Mouse (Mus musculus) c-Kit-positive CD71-positive TER-119-negative erythroid progenitor cells, embryonic 14.5 days (primary cell): Measurements from ENCODE around the gene Sart1.

Experiments
- DNase-seq: peaks from one replicate; pipeline ENCODE4 v3.0.0-alpha.2; 2013; ENCODE audit warnings: low read depth

Gene Sart1

DNA sequence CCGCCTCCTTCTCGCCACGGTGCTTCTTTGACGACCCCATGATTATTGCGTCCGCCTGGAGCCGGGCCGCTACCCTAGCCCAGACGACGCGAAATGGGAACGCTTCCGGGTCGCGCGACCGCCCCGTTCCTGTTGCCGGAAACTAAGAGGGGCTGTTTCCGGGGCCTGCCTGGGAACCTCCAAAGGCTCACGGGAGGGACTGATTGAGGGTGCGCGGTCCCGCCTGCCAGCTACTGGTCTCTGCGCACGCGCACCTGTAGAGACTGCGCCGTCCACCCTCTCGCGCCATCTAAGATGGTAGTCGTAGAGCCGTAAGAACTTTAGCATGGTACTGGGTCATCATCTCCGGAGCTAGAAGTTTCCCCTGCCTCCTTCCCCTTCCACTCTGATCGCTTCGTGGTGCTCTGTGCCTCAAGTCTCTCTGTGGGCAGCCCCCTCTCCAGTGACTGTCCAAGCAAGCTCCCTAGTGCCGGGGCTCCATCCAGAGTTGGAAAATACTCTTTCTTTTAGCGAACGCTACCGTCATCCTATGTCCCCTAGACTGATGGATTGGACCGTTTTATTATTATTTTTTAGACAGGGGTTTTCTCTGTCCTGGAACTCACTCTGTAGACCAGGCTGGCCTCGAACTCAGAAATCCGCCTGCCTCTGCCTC is at the start of gene Sart1:
Sart1 (minus strand) TSS at position 116 of the 655 bp plus-strand sequence.
- DNase-seq: peak; percentile 90

- no peak for DNase-seq
Observed at GRCm38 (mm10) chr19:5433951-5434350, 45.4 kb upstream of the Sart1 start.

- peak; percentile 48 for DNase-seq
Observed at GRCm38 (mm10) chr19:5432992-5433852, 44.7 kb upstream of the Sart1 start.

GRCm38 (mm10) chr19:5431911-5432464 is 43.5 kb upstream of the Sart1 start:
- DNase-seq: no peak

GRCm38 (mm10) chr19:5430408-5430807 is 41.9 kb upstream of the Sart1 start:
- no peak for DNase-seq

- DNase-seq: no peak
Observed at GRCm38 (mm10) chr19:5429806-5430205, 41.3 kb upstream of the Sart1 start.

- DNase-seq: no peak
Observed at GRCm38 (mm10) chr19:5429219-5429618, 40.7 kb upstream of the Sart1 start.

GRCm38 (mm10) chr19:5428083-5428482 is 39.6 kb upstream of the Sart1 start:
- no peak for DNase-seq

DNA sequence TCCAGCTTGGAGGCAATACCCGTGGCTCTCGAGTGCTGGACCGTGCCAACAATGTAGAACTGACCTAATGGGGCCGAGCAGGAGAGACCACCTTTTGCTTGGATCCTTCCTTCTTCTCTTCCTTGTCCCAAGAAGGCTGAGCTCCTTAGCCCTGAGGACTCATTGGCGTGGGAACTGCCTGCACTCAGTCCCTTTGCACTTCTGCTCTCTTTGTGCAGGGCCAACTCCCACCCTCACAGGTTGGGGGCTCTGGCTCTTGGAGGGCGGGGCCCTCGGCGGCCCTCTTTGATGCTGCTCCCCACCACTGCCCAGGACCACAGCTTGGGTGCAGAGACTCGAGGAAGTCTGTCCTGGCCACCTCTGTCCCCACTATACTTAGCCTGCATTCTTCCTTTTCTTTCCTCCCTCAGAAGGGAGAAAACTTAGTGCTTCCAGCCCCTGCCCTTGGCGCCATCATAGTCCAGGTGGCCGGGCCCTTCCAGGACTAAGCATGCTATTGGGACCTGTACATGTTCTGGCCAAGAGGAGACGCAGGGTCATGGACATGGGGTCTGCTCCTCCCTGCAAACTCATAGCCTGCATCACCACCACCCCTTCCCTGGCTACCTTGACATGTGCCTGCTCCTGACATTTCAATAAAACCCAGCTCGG is 38.3 kb upstream of the Sart1 start:
- DNase-seq: no peak

- no peak for DNase-seq
Observed at GRCm38 (mm10) chr19:5425906-5426565, 37.5 kb upstream of the Sart1 start.

DNA sequence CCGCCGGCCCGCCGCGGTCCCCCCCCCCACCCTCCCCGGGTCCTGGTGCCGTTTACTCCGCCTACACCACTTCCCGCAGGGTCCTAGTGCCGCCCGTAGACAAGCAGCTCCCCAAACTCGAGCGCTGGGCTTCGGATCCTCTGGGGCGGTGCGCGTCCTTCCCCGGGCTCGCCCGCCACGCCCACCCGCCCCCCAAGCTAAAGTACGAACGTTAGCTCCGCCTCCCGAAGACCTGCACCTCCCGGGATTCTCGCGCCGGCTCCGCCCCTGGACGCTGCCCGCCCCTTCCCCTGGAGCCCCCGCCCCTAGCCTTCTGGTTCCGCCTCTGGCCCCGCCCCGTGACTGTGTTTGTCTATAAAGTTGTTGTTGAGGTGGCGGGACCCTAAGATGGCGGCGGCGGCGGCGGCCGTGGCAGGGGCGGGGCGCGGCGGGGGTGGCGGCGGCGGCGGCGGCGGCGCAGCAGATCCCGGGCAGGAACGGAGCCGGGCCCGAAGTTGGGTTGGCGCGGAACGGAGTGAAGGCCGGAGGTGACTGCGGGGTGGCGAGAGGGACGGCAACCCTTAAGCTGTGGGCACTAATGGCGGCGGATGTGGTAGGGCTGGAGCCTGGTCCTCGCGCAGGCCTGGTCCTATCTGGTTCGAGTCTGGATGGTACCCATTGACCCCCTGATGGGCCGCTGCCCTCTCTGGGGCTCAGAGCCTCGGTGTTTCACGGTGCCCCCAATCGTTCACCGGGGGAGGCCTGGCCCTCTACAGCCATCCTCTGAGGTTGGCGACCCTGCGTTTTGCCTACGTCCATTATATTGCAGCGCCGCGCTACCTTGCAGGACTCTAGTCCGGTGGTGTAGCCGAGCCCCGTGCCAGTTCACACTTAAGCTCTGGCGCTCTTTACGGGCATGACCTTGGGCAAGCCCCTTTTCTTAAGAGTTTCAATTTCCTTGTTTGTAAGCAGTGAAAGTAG is 36.6 kb upstream of the Sart1 start, which contains the start of the genes Drap1 and AI837181:
Drap1 (minus strand) TSS at position 198 of the 960 bp plus-strand sequence.
AI837181 (plus strand) TSS at position 363 of the 960 bp plus-strand sequence.
- peak; percentile 90 for DNase-seq

GRCm38 (mm10) chr19:5424092-5424781 is 35.7 kb upstream of the Sart1 start:
- no peak for DNase-seq

GRCm38 (mm10) chr19:5423561-5423960 is 35.1 kb upstream of the Sart1 start:
- no peak for DNase-seq

DNA sequence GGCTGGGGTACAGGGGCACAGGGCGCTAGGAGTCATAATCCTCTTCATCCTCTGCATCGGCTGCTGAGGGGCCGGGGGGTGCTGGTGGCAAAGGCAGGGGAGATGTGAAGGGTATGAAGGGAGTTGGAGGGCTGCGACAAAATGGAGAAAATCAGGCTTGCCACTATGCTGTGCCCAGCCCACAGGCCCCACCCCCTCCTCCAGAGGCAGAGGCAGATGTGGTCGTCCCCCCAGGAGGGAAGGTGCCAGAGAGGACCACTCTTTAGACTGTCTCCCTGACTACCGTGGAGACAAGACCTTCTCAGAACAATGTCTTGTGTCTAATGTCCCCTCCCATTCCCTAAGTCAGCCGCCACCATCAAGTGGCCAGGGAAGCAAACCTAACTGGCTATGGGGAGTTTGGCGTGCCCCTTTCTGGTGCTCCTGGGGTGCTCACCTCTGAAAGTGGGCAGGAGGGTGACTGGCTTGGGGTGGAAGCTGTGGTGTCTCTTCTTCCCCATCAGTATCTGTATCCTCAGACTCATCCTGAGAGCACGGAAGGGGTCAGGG is 34.5 kb upstream of the Sart1 start:
- DNase-seq: no peak

DNA sequence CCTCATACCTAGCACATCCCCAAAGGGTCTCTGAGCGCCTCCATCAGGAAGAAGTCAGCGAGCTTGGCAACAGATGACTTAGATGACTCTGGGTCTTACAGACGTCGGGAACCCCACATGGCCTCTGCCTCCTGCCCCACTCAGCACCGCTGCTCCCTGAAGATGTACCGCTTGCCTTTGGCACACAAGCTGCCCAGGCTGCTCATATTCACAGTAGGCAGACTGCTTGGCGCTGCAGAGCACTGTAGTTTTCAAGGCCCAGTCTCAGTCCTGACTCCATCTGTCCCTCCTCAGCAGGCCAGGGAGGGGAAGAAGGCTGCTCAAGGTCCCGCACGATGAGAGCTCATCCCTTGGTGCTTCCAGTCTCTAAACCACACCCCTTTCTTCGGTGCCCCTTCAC is 33.8 kb upstream of the Sart1 start:
- DNase-seq: no peak

GRCm38 (mm10) chr19:5421784-5422183 is 33.3 kb upstream of the Sart1 start:
- no peak for DNase-seq

- no peak for DNase-seq
Observed at GRCm38 (mm10) chr19:5420579-5420978, 32.1 kb upstream of the Sart1 start.

DNA sequence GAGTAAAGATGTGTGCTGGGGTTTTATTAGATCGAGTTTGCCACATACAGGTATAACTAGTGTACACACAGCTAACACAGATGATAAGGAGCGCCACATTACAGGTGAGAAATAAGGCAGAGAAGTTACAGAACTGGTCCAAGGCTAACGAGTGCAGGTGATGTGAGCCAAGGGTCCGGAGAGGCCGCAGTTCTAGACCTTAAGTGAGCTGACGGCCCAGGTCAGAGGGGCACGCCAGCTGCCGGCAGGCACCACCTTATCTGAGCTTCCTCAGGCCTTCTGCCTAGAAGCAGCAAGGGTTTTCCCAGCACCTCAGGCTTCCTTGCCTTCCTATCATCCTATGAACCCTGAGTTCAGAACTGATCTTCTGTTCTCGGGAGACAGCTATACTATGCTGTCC is 31.1 kb upstream of the Sart1 start:
- DNase-seq: no peak

DNA sequence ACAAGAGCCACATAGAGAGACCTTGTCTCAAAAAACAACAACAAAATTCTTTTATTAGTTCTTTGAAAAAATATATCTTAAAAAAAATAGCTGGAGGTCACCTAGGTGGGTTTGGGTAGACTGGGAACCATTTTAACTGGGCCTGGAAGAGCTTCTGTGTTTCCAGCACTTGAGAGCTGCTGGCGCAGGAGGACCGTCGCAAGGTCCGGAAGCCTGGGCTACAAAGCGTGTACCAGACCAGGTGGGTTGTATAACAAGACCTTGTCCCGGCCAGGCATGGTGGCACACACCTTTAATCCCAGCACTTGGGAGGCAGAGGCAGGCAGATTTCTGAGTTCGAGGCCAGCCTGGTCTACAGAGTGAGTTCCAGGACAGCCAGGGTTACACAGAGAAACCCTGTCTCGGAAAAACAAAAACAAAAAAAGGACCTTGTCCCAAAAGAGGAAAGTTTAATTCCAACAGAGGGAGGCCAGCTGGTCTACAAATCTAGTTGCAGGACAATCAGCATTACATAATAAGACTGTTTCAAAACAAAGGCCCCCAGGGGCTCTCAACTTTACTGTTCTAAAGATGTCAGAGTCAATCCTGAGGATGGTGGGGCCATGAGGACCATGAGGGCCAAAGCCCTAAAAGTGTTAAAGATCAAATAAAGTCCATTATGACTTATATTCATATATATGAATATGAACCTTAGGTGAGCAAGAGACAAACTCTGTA is 30.4 kb upstream of the Sart1 start:
- DNase-seq: no peak
